Mouse (Mus musculus) heart, adult 2 months (tissue): Measurements from ENCODE around the gene Pafah2.
A peak's percentile ranks its signal among the peaks of the same experiment; 100 is the strongest.

Experiments used
- CTCF ChIP-seq: fragments of 200-600 bp; IDR thresholded peaks from 2 replicates; pipeline ENCODE4 v1.8.1; 2022; ENCODE audit warnings: antibody characterized with exemption, mild to moderate bottlenecking, moderate library complexity
- POLR2A ChIP-seq: fragments of 200-500 bp; IDR thresholded peaks from 2 replicates; pipeline ENCODE4 v1.6.1; 2011; ENCODE audit warnings: mild to moderate bottlenecking, low read depth, low read length, control low read depth; ENCODE audit not compliant: insufficient read depth

DNA sequence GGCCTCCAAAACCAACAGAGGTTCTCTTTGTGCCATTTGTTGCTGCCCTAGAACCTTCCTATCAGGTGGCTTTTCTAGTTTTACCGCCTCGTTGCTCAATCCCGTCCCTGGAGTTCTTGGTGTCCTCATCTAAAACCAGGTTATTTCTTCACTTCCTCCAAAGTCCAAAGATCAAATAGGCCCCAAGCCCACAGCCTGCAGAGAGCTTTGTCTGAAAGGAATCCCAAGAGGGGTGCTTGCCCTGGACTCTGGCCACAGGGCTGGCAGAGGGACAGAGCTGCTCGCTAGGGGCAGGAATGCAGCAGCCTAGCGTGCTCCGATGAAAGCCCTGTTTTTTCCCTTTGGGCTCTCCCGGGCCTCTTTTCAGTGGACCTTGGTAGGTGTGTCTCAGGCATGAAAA is 1.0 kb downstream of the Pafah2 start:
- TF ChIP-seq CTCF, result peak; percentile 40
- no peak for TF ChIP-seq POLR2A
